In genomic region chr1:193413368-193414000, GRCm38 (mm10) we compare ENCODE assay signal across 28 mouse cellular contexts. TPM values are rescaled to one million over a fixed set of nuclear protein-coding genes. Genes with fewer than 3 reads are reported as not detected.
A peak's percentile ranks its signal among the peaks of the same experiment; 100 is the strongest.
DNase-seq lines count a peak whose midpoint lies in the region; ATAC-seq and TF ChIP-seq lines count a peak whose summit lies in the region.
"Had no signal": no experiment of that assay in that cellular context is flagged by ENCODE, and none has a peak within 500 bp of the region (broad histone marks: within the 10 kb centered on the region; RNA-seq: fewer than 3 reads in every experiment).

No protein-coding gene starts in this region.

- H3K4me3 ChIP-seq in embryonic fibroblast, embryonic 13.5 days (ENCODE audit: insufficient read depth, low read length) = no peak overlapping the region
- no peak overlapping the region for H3K4me3 ChIP-seq in hindbrain, postnatal 0 days (ENCODE audit: low read length)
- H3K4me3 ChIP-seq: embryonic facial prominence, embryonic 12.5 days; embryonic facial prominence, embryonic 15.5 days; erythroblast, embryonic 14.5 days; forebrain, embryonic 12.5 days; forebrain, embryonic 15.5 days; heart, adult 2 months; heart, embryonic 10.5 days; heart, embryonic 13.5 days had no signal

- H3K9ac ChIP-seq in hindbrain, postnatal 0 days (replicated peaks; ENCODE audit: low read length) = no peak overlapping the region
- H3K9ac ChIP-seq: embryonic facial prominence, embryonic 12.5 days; embryonic facial prominence, embryonic 15.5 days; forebrain, embryonic 12.5 days; forebrain, embryonic 15.5 days; heart, embryonic 13.5 days; hindbrain, embryonic 14.5 days had no signal

- WGBS in hindbrain, postnatal 0 days = 93% methylated on average over 5 of the region's 5 CpGs

- H3K4me2 ChIP-seq in hindbrain, postnatal 0 days (ENCODE audit: low read depth, low read length) = no peak overlapping the region
- H3K4me2 ChIP-seq: embryonic facial prominence, embryonic 12.5 days; embryonic facial prominence, embryonic 15.5 days; forebrain, embryonic 12.5 days; forebrain, embryonic 15.5 days; heart, embryonic 13.5 days; hindbrain, embryonic 14.5 days had no signal

- no peaks in the 10 kb centered on the region for H3K27me3 ChIP-seq in hindbrain, postnatal 0 days (ENCODE audit: insufficient read depth, low read length)
- H3K27me3 ChIP-seq: embryonic facial prominence, embryonic 12.5 days; forebrain, embryonic 15.5 days had no signal

- TF ChIP-seq POLR2A in embryonic fibroblast, embryonic 13.5 days (IDR thresholded peaks at IDR 0.05; ENCODE audit: low read depth, low read length) = no peak

- H3K36me3 ChIP-seq in hindbrain, postnatal 0 days (ENCODE audit: insufficient read depth, low read length) = no peaks in the 10 kb centered on the region
- H3K36me3 ChIP-seq: embryonic facial prominence, embryonic 12.5 days; embryonic facial prominence, embryonic 15.5 days; forebrain, embryonic 12.5 days; forebrain, embryonic 15.5 days; heart, embryonic 10.5 days; heart, embryonic 13.5 days had no signal

- H3K4me1 ChIP-seq in embryonic fibroblast, embryonic 13.5 days (ENCODE audit: control insufficient read depth, insufficient read depth, low read length) = peaks cover 12% of the 10 kb centered on the region
- H3K4me1 ChIP-seq in hindbrain, postnatal 0 days (ENCODE audit: insufficient read depth, low read length) = peaks cover 6% of the 10 kb centered on the region
- H3K4me1 ChIP-seq: embryonic facial prominence, embryonic 12.5 days; embryonic facial prominence, embryonic 15.5 days had no signal

- no peak for ATAC-seq in CD4-positive, CD25-positive, alpha-beta regulatory T cell, adult 4 months
- no peak for ATAC-seq in hindbrain, postnatal 0 days
- ATAC-seq: forebrain, embryonic 15.5 days; intestine, postnatal 0 days had no signal

- DNase-seq in 3T3-L1 (ENCODE audit: low read depth, low spot score) (peak; percentile 77), NIH3T3 (ENCODE audit: low read depth) (peak; percentile 64)
- no peak for DNase-seq in hindbrain, postnatal 0 days (ENCODE audit: low spot score)
- DNase-seq in gastrocnemius, adult 8-10 months (ENCODE audit: low spot score in 2 of 2) = no peak
- DNase-seq: adrenal gland, adult 8-10 months; adrenal gland, postnatal 25 days; cerebellum, adult 18-20 months; cerebellum, adult 9-10 months; cerebellum, postnatal 14 days; gastrocnemius, postnatal 10 days; gastrocnemius, postnatal 36 days; heart, adult 2 months; heart, postnatal 14 days; heart, postnatal 4 days; kidney, adult 2 months had no signal

- no peak for TF ChIP-seq CTCF in embryonic fibroblast, embryonic 13.5 days (IDR thresholded peaks at IDR 0.05; ENCODE audit: borderline replicate concordance, insufficient read depth, low read length)
- no peak for TF ChIP-seq CTCF in hindbrain, postnatal 0 days (IDR thresholded peaks at IDR 0.05; ENCODE audit: low read depth)

- no peaks in the 10 kb centered on the region for H3K9me3 ChIP-seq in hindbrain, postnatal 0 days (ENCODE audit: low read length)
- H3K9me3 ChIP-seq: embryonic facial prominence, embryonic 12.5 days; embryonic facial prominence, embryonic 15.5 days; forebrain, embryonic 12.5 days; forebrain, embryonic 15.5 days; heart, embryonic 10.5 days; heart, embryonic 13.5 days had no signal

- peak overlapping the region; percentile 91 for H3K27ac ChIP-seq in embryonic fibroblast, embryonic 13.5 days (ENCODE audit: insufficient read depth, low read length)
- H3K27ac ChIP-seq in hindbrain, postnatal 0 days = no peak overlapping the region
- H3K27ac ChIP-seq: embryonic facial prominence, embryonic 12.5 days; embryonic facial prominence, embryonic 15.5 days; forebrain, embryonic 12.5 days; forebrain, embryonic 15.5 days; heart, adult 2 months; heart, embryonic 10.5 days; heart, embryonic 13.5 days; hindbrain, embryonic 14.5 days had no signal

RNA-seq across cellular contexts. Expression of gene Camk1g, which starts 43.4 kb away (rescaled TPM):
- polyA plus RNA-seq in embryonic fibroblast, embryonic 13.5 days (2011; ENCODE audit: insufficient read length, low read depth, missing spikeins) = not detected in 2 replicates
- polyA plus RNA-seq in CD4-positive, CD25-positive, alpha-beta regulatory T cell, adult 4 months (2017; shearing (Covaris generic)) = not detected
- 32.9 and 34.6 TPM in 2 replicates for total RNA-seq in hindbrain, postnatal 0 days (2014; rRNA removed)
- polyA plus RNA-seq in hindbrain, postnatal 0 days (2015; fragmentation: Nextera tagmentation; extraction: Ambion mirVana) = 30.9 and 35.1 TPM in 2 replicates
- under 1 TPM in 2 of 4 experiments, not detected in 2; 0.19 to 0.27 TPM for total RNA-seq in gastrocnemius, adult 8-10 months (2022)
- total RNA-seq: granulocyte monocyte progenitor cell, adult 5-6 weeks; MEL had no signal
- polyA plus RNA-seq: erythroblast, embryonic 14.5 days had no signal

Comparison
In these comparisons a context has a peak if more than half of its experiments do, and no peak if none do; other contexts are left out.
1. DNase-seq: peak in 3T3-L1 (single experiment) and NIH3T3 (single experiment); none in hindbrain, postnatal 0 days (single experiment) and gastrocnemius, adult 8-10 months (0 of 2).
2. RNA of gene Camk1g, which starts 43.4 kb away (polyA plus RNA-seq): 30.9 to 35.1 TPM in hindbrain, postnatal 0 days; not detected in embryonic fibroblast, embryonic 13.5 days and not detected in CD4-positive, CD25-positive, alpha-beta regulatory T cell, adult 4 months; every median in the first group is over 10 times any median in the second.